Mouse (Mus musculus) limb, embryonic 14.5 days (tissue): ENCODE results near the gene St8sia6. TPM values are rescaled to one million over a fixed set of nuclear protein-coding genes. Genes with fewer than 3 reads are reported as not detected.

Experiments
- ATAC-seq: fragments of 200-750 bp; cut with Nextera tagmentation; 2 replicates; pipeline ENCODE4 v1.8.0; 2017; ENCODE audit warnings: low read depth, moderate number of reproducible peaks, moderate TSS enrichment; ENCODE audit not compliant: low FRiP score
- DNase-seq: peaks from one replicate; pipeline ENCODE4 v3.0.0-alpha.2; 2015; ENCODE audit warnings: low spot score
- H3K27ac ChIP-seq: fragments of 300-500 bp; sonication (generic); replicated peaks from 2 replicates; pipeline ENCODE4 v1.5.1; 2014; ENCODE audit warnings: low read depth, mild to moderate bottlenecking, low read length, moderate library complexity, mixed read lengths
- H3K27me3 ChIP-seq: fragments of 300-500 bp; sonication (generic); 2 replicates; pipeline ENCODE4 v1.6.1; 2014; ENCODE audit warnings: low read length, mixed read lengths; ENCODE audit not compliant: control insufficient read depth, insufficient read depth
- H3K36me3 ChIP-seq: fragments of 300-500 bp; sonication (generic); 2 replicates; pipeline ENCODE4 v1.6.1; 2014; ENCODE audit warnings: mild to moderate bottlenecking, low read length, moderate library complexity, mixed read lengths; ENCODE audit not compliant: control insufficient read depth, insufficient read depth
- H3K4me1 ChIP-seq: fragments of 300-500 bp; sonication (generic); 2 replicates; pipeline ENCODE4 v1.6.1; 2014; ENCODE audit warnings: antibody characterized with exemption, low read length, mixed read lengths; ENCODE audit not compliant: control insufficient read depth, insufficient read depth
- H3K4me2 ChIP-seq: fragments of 300-500 bp; sonication (generic); replicated peaks from 2 replicates; pipeline ENCODE4 v1.6.1; 2014; ENCODE audit warnings: low read depth, mild to moderate bottlenecking, low read length, moderate library complexity; ENCODE audit not compliant: severe bottlenecking
- H3K4me3 ChIP-seq: fragments of 300-500 bp; sonication (generic); replicated peaks from 2 replicates; pipeline ENCODE4 v1.5.1; 2014; ENCODE audit warnings: low read length
- H3K9ac ChIP-seq: fragments of 300-500 bp; sonication (generic); 2 replicates; pipeline ENCODE4 v1.6.1; 2014; ENCODE audit warnings: mild to moderate bottlenecking, low read depth, low read length, moderate library complexity; ENCODE audit not compliant: severe bottlenecking
- H3K9me3 ChIP-seq: fragments of 300-500 bp; sonication (generic); 2 replicates; pipeline ENCODE4 v1.6.1; 2016; ENCODE audit warnings: low read length; ENCODE audit not compliant: control insufficient read depth
- POLR2A ChIP-seq: fragments of 200-500 bp; IDR thresholded peaks from 2 replicates; pipeline ENCODE4 v1.8.0; 2012; ENCODE audit warnings: inconsistent platforms, mild to moderate bottlenecking, moderate library complexity, borderline replicate concordance; ENCODE audit not compliant: insufficient read depth, insufficient read length; ENCODE audit errors: extremely low read depth
- WGBS: fragments of 180-500 bp; shearing (Covaris S2); extraction: QIAGEN DNeasy Blood & Tissue Kit; methylation state at CpG from one replicate; pipeline ENCODE4 v1.1.7; 2014; 5-methylcytosine and 5-hydroxymethylcytosine counted together
- polyA plus RNA-seq, 2 experiments: library from polyadenylated mRNA; depleted of rRNA in 1 of 2; stranded (reverse) in 1 of 2; unstranded in 1 of 2; fragments of >200 nt; fragmentation: Nextera tagmentation in 1 of 2; extraction: Ambion mirVana in 1 of 2; gene quantifications; 2 replicates each; pipeline versions ENCODE4 v1.2.1 to v1.2.3; 2012 to 2014

Gene St8sia6
- polyA plus RNA-seq, 2 experiments: 1.1 to 3.3 TPM

DNA sequence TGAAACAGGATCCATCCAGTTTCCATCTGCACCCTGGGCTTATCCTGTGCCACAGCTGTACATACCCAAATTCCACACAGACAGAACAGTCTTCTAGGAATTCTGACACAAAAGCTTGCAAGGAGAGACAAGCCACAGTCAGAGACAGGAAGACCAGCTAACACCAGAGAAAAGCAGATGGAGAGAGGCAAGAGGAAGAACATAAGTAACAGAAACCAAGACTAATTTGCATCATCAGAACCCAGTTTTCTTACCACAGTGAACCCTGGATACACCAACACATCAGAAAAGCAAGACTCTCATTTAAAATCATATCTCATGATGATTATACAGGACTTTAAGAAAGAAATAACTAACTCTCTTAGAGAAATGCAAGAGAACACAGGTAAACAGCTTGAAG lies 16.8 kb downstream of the St8sia6 start:
- H3K9ac ChIP-seq: no peak overlapping the region
- TF ChIP-seq POLR2A: no peak
- no peaks in the 10 kb centered on the region for H3K36me3 ChIP-seq
- no peak overlapping the region for H3K27ac ChIP-seq
- no peak overlapping the region for H3K4me3 ChIP-seq
- H3K27me3 ChIP-seq: no peaks in the 10 kb centered on the region
- DNase-seq (no peak), ATAC-seq (no peak; the same call in 1 of the 2 replicates)
- H3K9me3 ChIP-seq: no peaks in the 10 kb centered on the region
- H3K4me1 ChIP-seq: no peaks in the 10 kb centered on the region
- no peak overlapping the region for H3K4me2 ChIP-seq

DNA sequence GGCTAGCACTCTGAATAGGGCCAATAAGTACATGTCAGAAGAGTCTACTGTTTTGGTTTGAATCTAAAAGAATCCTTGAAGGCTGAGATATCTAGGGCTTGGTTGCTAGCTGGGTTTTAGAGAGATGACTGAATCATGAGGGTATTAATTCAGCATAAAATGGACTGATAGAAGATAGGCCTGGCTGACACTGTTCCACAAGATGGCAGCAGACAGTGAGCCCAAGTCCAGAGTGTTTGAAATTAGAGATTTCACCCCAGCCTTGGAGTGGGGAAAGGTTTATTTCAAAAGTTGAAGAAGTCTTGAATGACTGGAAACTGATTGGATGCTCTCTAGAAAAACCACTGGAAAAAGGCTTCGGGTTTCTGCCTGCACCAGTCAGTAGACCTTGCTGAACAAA lies 17.4 kb downstream of the St8sia6 start:
- no peak overlapping the region for H3K4me2 ChIP-seq
- no peak overlapping the region for H3K9ac ChIP-seq
- no peak overlapping the region for H3K4me3 ChIP-seq
- H3K9me3 ChIP-seq: no peaks in the 10 kb centered on the region
- no peak overlapping the region for H3K27ac ChIP-seq
- WGBS: 68% methylated on average over 1 of the region's 1 CpGs
- TF ChIP-seq POLR2A: no peak
- H3K27me3 ChIP-seq: no peaks in the 10 kb centered on the region
- H3K4me1 ChIP-seq: no peaks in the 10 kb centered on the region
- no peak for DNase-seq
- no peaks in the 10 kb centered on the region for H3K36me3 ChIP-seq
- no peak for ATAC-seq

GRCm38 (mm10) chr2:13775056-13775455 lies 18.8 kb downstream of the St8sia6 start:
- DNase-seq (peak; percentile 29), ATAC-seq (no peak)
- Histone ChIP-seq H3K4me3 (no peak overlapping the region), H3K4me2 (no peak overlapping the region), H3K9ac (no peak overlapping the region), H3K9me3 (no peaks in the 10 kb centered on the region), H3K27me3 (no peaks in the 10 kb centered on the region), H3K4me1 (no peaks in the 10 kb centered on the region), H3K27ac (no peak overlapping the region), H3K36me3 (no peaks in the 10 kb centered on the region)
- no peak for TF ChIP-seq POLR2A
- 82% methylated on average over 3 of the region's 3 CpGs for WGBS

DNA sequence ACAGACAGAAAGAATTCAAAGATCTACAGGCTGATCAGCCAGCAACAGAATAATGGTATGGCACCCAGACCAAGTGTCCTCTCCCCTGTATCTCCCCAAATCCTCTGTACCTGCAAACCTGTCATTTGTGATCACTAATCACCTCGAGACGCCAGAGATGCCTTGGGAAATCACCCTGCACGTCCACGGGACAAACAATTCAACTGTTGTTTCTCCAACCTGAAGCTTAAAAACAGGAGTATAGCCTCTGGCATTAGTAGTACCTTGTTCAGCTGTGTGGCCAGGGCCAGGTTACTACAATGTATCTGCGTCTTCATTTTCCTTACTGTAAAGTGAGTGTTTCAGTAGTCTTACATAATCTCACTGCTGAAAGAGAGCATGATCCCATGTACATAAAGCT lies 25.3 kb downstream of the St8sia6 start:
- ATAC-seq (no peak), DNase-seq (no peak)
- no peak for TF ChIP-seq POLR2A
- no peaks in the 10 kb centered on the region for H3K36me3 ChIP-seq
- no peak overlapping the region for H3K9ac ChIP-seq
- H3K27me3 ChIP-seq: no peaks in the 10 kb centered on the region
- H3K27ac ChIP-seq: no peak overlapping the region
- no peaks in the 10 kb centered on the region for H3K4me1 ChIP-seq
- H3K4me2 ChIP-seq: no peak overlapping the region
- no peaks in the 10 kb centered on the region for H3K9me3 ChIP-seq
- no peak overlapping the region for H3K4me3 ChIP-seq
- 75% methylated on average over 5 of the region's 5 CpGs for WGBS

- Histone ChIP-seq H3K9me3 (no peaks in the 10 kb centered on the region), H3K4me1 (no peaks in the 10 kb centered on the region), H3K36me3 (no peaks in the 10 kb centered on the region), H3K9ac (no peak overlapping the region), H3K4me3 (no peak overlapping the region), H3K27me3 (no peaks in the 10 kb centered on the region), H3K4me2 (no peak overlapping the region), H3K27ac (no peak overlapping the region)
- no peak for ATAC-seq
- no peak for DNase-seq
- TF ChIP-seq POLR2A: no peak
- WGBS: 63% methylated on average over 9 of the region's 9 CpGs
These were observed 26.1 kb downstream of the St8sia6 start for GRCm38 (mm10) chr2:13767532-13768411.
